Mouse (Mus musculus): ENCODE data around the gene Gm49027. TPM values are rescaled to one million over a fixed set of nuclear protein-coding genes. Genes with fewer than 3 reads are reported as not detected.

Gene Gm49027
- polyA plus RNA-seq, 1 experiment from 2014 or later = 0.24 TPM

- Histone ChIP-seq H3K9ac (ENCODE audit: low read depth, low read length) (no peak within 1 kb of the TSS), H3K27ac (ENCODE audit: low read depth, low read length) (no peak within 1 kb of the TSS), H3K4me3 (ENCODE audit: low read depth, low read length) (peak within 1 kb of the TSS; percentile 20), H3K9me3 (replicated peaks; ENCODE audit: control insufficient read depth, low read length) (no peaks in the 10 kb centered on the region), H3K4me2 (peak within 1 kb of the TSS; percentile 58), H3K36me3 (ENCODE audit: control insufficient read depth, insufficient read depth, low read length) (no peaks in the 10 kb centered on the region), H3K27me3 (ENCODE audit: control insufficient read depth, insufficient read depth, low read length) (no peaks in the 10 kb centered on the region), H3K4me1 (ENCODE audit: control insufficient read depth, insufficient read depth, low read length) (peaks cover 4% of the 10 kb centered on the region)
- peak; percentile 63; the same call in 1 of the 2 replicates for ATAC-seq (replicated peaks; ENCODE audit: insufficient number of reproducible peaks, low FRiP score, low TSS enrichment)
- 9% methylated on average over 25 of the region's 25 CpGs for WGBS (ENCODE audit: insufficient replicate concordance)
Measured at GRCm38 (mm10) chr5:123489112-123489785, 36.0 kb downstream of the Gm49027 start, which contains the start of the genes Lrrc43 and Il31. TSS of gene Lrrc43 (plus strand) at chr5:123489305. TSS of gene Il31 (minus strand) at chr5:123489489.

- 73% methylated on average over 11 of the region's 11 CpGs for WGBS (ENCODE audit: insufficient replicate concordance)
- no peak for ATAC-seq (replicated peaks; ENCODE audit: insufficient number of reproducible peaks, low FRiP score, low TSS enrichment)
- no peaks in the 10 kb centered on the region for H3K27me3 ChIP-seq (ENCODE audit: control insufficient read depth, insufficient read depth, low read length)
Measured at GRCm38 (mm10) chr5:123487659-123488395, 37.5 kb downstream of the Gm49027 start.

GRCm38 (mm10) chr5:123473817-123474216, 51.5 kb downstream of the Gm49027 start:
- peaks cover 5% of the 10 kb centered on the region; the same call in 1 of the 2 replicates for H3K4me1 ChIP-seq (ENCODE audit: control insufficient read depth, insufficient read depth, low read length)
- no peak overlapping the region for H3K27ac ChIP-seq (ENCODE audit: low read depth, low read length)
- WGBS (ENCODE audit: insufficient replicate concordance) = 82% methylated on average over 5 of the region's 5 CpGs
- no peaks in the 10 kb centered on the region for H3K36me3 ChIP-seq (ENCODE audit: control insufficient read depth, insufficient read depth, low read length)
- no peaks in the 10 kb centered on the region for H3K27me3 ChIP-seq (ENCODE audit: control insufficient read depth, insufficient read depth, low read length)
- no peak overlapping the region for H3K4me3 ChIP-seq (ENCODE audit: low read depth, low read length)
- H3K4me2 ChIP-seq = no peak overlapping the region
- no peaks in the 10 kb centered on the region for H3K9me3 ChIP-seq (replicated peaks; ENCODE audit: control insufficient read depth, low read length)
- H3K9ac ChIP-seq (ENCODE audit: low read depth, low read length) = no peak overlapping the region
- no peak for ATAC-seq (replicated peaks; ENCODE audit: insufficient number of reproducible peaks, low FRiP score, low TSS enrichment)

More at GRCm38 (mm10) chr5:123487659-123488395, 37.5 kb downstream of the Gm49027 start:
- H3K4me2 ChIP-seq = no peak overlapping the region
- H3K9me3 ChIP-seq (replicated peaks; ENCODE audit: control insufficient read depth, low read length) = no peaks in the 10 kb centered on the region
- H3K27ac ChIP-seq (ENCODE audit: low read depth, low read length) = no peak overlapping the region
- peaks cover 4% of the 10 kb centered on the region for H3K4me1 ChIP-seq (ENCODE audit: control insufficient read depth, insufficient read depth, low read length)
- no peak overlapping the region for H3K9ac ChIP-seq (ENCODE audit: low read depth, low read length)
- no peaks in the 10 kb centered on the region for H3K36me3 ChIP-seq (ENCODE audit: control insufficient read depth, insufficient read depth, low read length)
- no peak overlapping the region for H3K4me3 ChIP-seq (ENCODE audit: low read depth, low read length)

GRCm38 (mm10) chr5:123470784-123471400, 54.4 kb downstream of the Gm49027 start:
- Histone ChIP-seq H3K9me3 (replicated peaks; ENCODE audit: control insufficient read depth, low read length) (no peaks in the 10 kb centered on the region), H3K36me3 (ENCODE audit: control insufficient read depth, insufficient read depth, low read length) (no peaks in the 10 kb centered on the region), H3K4me3 (ENCODE audit: low read depth, low read length) (peak overlapping the region; percentile 13; the same call in 1 of the 2 replicates), H3K4me1 (ENCODE audit: control insufficient read depth, insufficient read depth, low read length) (peaks cover 5% of the 10 kb centered on the region; the same call in 1 of the 2 replicates), H3K27ac (ENCODE audit: low read depth, low read length) (peak overlapping the region; percentile 43; the same call in 1 of the 2 replicates), H3K4me2 (peak overlapping the region; percentile 58), H3K27me3 (ENCODE audit: control insufficient read depth, insufficient read depth, low read length) (no peaks in the 10 kb centered on the region), H3K9ac (ENCODE audit: low read depth, low read length) (no peak overlapping the region)
- no peak for ATAC-seq (replicated peaks; ENCODE audit: insufficient number of reproducible peaks, low FRiP score, low TSS enrichment)
- 11% methylated on average over 10 of the region's 10 CpGs for WGBS (ENCODE audit: insufficient replicate concordance)

GRCm38 (mm10) chr5:123464638-123465037, 60.6 kb downstream of the Gm49027 start:
- no peak for ATAC-seq (replicated peaks; ENCODE audit: insufficient number of reproducible peaks, low FRiP score, low TSS enrichment)
- Histone ChIP-seq H3K27me3 (ENCODE audit: control insufficient read depth, insufficient read depth, low read length) (no peaks in the 10 kb centered on the region), H3K36me3 (ENCODE audit: control insufficient read depth, insufficient read depth, low read length) (no peaks in the 10 kb centered on the region), H3K27ac (ENCODE audit: low read depth, low read length) (no peak overlapping the region), H3K4me1 (ENCODE audit: control insufficient read depth, insufficient read depth, low read length) (no peaks in the 10 kb centered on the region), H3K4me3 (ENCODE audit: low read depth, low read length) (no peak overlapping the region), H3K9me3 (replicated peaks; ENCODE audit: control insufficient read depth, low read length) (no peaks in the 10 kb centered on the region), H3K4me2 (no peak overlapping the region), H3K9ac (ENCODE audit: low read depth, low read length) (no peak overlapping the region)
- 76% methylated on average over 1 of the region's 1 CpGs for WGBS (ENCODE audit: insufficient replicate concordance)

Small RNA genes within 50 kb of the gene (microRNA-seq; reads per million reads assigned to microRNA genes)
- 0.47 reads per million for gene Mir7647 (ENCODE audit: borderline number of aligned reads)

Other genes with a start within 250 kb of the Gm49027 start
- 15.2 and 16.2 TPM in 2 replicates for gene Bcl7a, start 181.7 kb downstream of the Gm49027 start, polyA plus RNA-seq (2014; fragmentation: Nextera tagmentation; extraction: Ambion mirVana)
- 12.0 and 15.2 TPM in 2 replicates for gene Mlxip, start 130.7 kb downstream of the Gm49027 start, polyA plus RNA-seq (2014; fragmentation: Nextera tagmentation; extraction: Ambion mirVana)
- not detected in 2 replicates for gene Lrrc43, start 36.2 kb downstream of the Gm49027 start, polyA plus RNA-seq (2014; fragmentation: Nextera tagmentation; extraction: Ambion mirVana)
- not detected in 2 replicates for gene Il31, start 36.0 kb downstream of the Gm49027 start, polyA plus RNA-seq (2014; fragmentation: Nextera tagmentation; extraction: Ambion mirVana)
- gene B3gnt4, start 15.0 kb downstream of the Gm49027 start, polyA plus RNA-seq (2014; fragmentation: Nextera tagmentation; extraction: Ambion mirVana) = 0.20 TPM in 1 of 2 replicates, not detected in the other
- gene Diablo, start 1.3 kb downstream of the Gm49027 start, polyA plus RNA-seq (2014; fragmentation: Nextera tagmentation; extraction: Ambion mirVana) = 95.1 and 109 TPM in 2 replicates
- 22.0 and 22.4 TPM in 2 replicates for gene Vps33a, start 47.5 kb upstream of the Gm49027 start, polyA plus RNA-seq (2014; fragmentation: Nextera tagmentation; extraction: Ambion mirVana)
- gene Clip1, start 159.1 kb upstream of the Gm49027 start, polyA plus RNA-seq (2014; fragmentation: Nextera tagmentation; extraction: Ambion mirVana) = 45.2 TPM in 2 replicates
- gene Zcchc8, start 195.6 kb upstream of the Gm49027 start, polyA plus RNA-seq (2014; fragmentation: Nextera tagmentation; extraction: Ambion mirVana) = 64.6 and 65.7 TPM in 2 replicates
- gene Rsrc2, start 223.9 kb upstream of the Gm49027 start, polyA plus RNA-seq (2014; fragmentation: Nextera tagmentation; extraction: Ambion mirVana) = 104 and 109 TPM in 2 replicates
- gene Kntc1, start 224.2 kb upstream of the Gm49027 start, polyA plus RNA-seq (2014; fragmentation: Nextera tagmentation; extraction: Ambion mirVana) = 24.6 and 27.3 TPM in 2 replicates